Mouse (Mus musculus) Patski (cell line): ENCODE data around the gene Eloa. TPM values are rescaled to one million over a fixed set of nuclear protein-coding genes. Genes with fewer than 3 reads are reported as not detected.
A peak's percentile ranks its signal among the peaks of the same experiment; 100 is the strongest.

Source experiments
- ATAC-seq: fragments of 100-300 bp; one replicate; pipeline ENCODE4 v1.8.0; 2021
- CTCF ChIA-PET: fragments of 350-600 bp; sonication (Branson Sonifier 250); formaldehyde crosslinking; loops from one replicate; lab custom pipeline; 2022; ENCODE audit warnings: inconsistent platforms; lab: Charles Lee
- POLR2A ChIA-PET: fragments of 350-600 bp; sonication (Branson Sonifier 250); formaldehyde crosslinking; loops from one replicate; lab custom pipeline; 2022; ENCODE audit warnings: antibody characterized with exemption, inconsistent platforms; lab: Charles Lee
- DNase-seq: peaks from one replicate; pipeline ENCODE4 v3.0.0-alpha.2; 2011; ENCODE audit warnings: low read depth, low spot score
- H3K27me3 ChIP-seq: fragments of 371-371 bp; one replicate; pipeline ENCODE4 v1.5.1; 2021
- CTCF ChIP-seq: fragments of 100-300 bp; IDR thresholded peaks from one replicate; pipeline ENCODE4 v1.5.1; 2021
- in situ Hi-C: fragments of 300-500 bp; cut with MboI; formaldehyde crosslinking; loops from 3 replicates; pipeline ENCODE4 v1.11.1; 2018; ENCODE audit warnings: low pct_unique_long_range_greater_than_20kb, mixed read lengths
- polyA plus RNA-seq: library from polyadenylated mRNA; unstranded; gene quantifications from one replicate; pipeline ENCODE4 v1.2.3, GENCODE M21; 2021

Gene Eloa
- polyA plus RNA-seq, 1 experiment from 2014 or later: 22.6 TPM

- ATAC-seq (no peak), DNase-seq (no peak)
- ChIA-PET POLR2A (no interaction called here), CTCF (interaction anchor here (1.1 kb wide), 1 partner anchor 17 kb away, joined by 3 read pairs; no protein-coding TSS in a partner anchor)
- in situ Hi-C loops: no loop called here
- no peak for TF ChIP-seq CTCF
- H3K27me3 ChIP-seq: no peaks in the 10 kb centered on the region
Measured at GRCm38 (mm10) chr4:136008782-136009447, 12.6 kb downstream of the Eloa start.

DNA sequence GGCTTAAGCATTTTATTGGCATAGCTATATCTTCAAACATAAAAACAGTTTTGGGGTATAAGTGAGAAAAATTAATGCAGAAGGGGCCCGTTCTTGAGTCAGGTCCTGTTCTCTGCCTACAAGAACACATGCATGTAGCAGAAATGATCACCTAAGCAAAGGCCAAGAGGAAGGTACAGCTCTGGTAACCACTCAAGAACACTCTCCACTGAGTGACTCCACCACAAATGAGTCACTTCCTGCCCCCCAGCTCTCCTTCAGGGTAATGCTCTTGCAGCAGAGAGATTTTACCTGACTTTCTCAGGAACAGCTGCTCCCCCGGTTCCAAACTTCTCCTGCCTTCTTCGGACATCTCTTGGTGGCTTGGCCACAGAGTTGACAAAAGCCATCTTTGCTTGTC is 14.7 kb downstream of the Eloa start:
- ATAC-seq (no peak), DNase-seq (no peak)
- TF ChIP-seq CTCF: no peak
- ChIA-PET POLR2A (interaction anchor here (1.2 kb wide), 1 partner anchor 16 kb away, joined by 3 read pairs; no protein-coding TSS in a partner anchor), CTCF (interaction anchor here (1.2 kb wide), 1 partner anchor 9 kb away, joined by 3 read pairs; no protein-coding TSS in a partner anchor)
- in situ Hi-C loops: no loop called here
- no peaks in the 10 kb centered on the region for H3K27me3 ChIP-seq

- in situ Hi-C loops: no loop called here
- POLR2A ChIA-PET: interaction anchor here (0.7 kb wide), 1 partner anchor 14 kb away, joined by 3 read pairs; no protein-coding TSS in a partner anchor
Measured at GRCm38 (mm10) chr4:136004921-136005320, 16.6 kb downstream of the Eloa start.

GRCm38 (mm10) chr4:136004107-136004675 is 17.4 kb downstream of the Eloa start:
- no peaks in the 10 kb centered on the region for H3K27me3 ChIP-seq
- TF ChIP-seq CTCF: no peak
- ChIA-PET CTCF (no interaction called here), POLR2A (interaction anchor here (0.7 to 1.2 kb wide), 2 partner anchors 13 to 16 kb away, joined by 3 read pairs; no protein-coding TSS in a partner anchor)
- ATAC-seq: no peak
- no peak for DNase-seq
- in situ Hi-C loops: no loop called here

More at GRCm38 (mm10) chr4:136004921-136005320, 16.6 kb downstream of the Eloa start:
- H3K27me3 ChIP-seq: no peaks in the 10 kb centered on the region
- TF ChIP-seq CTCF: no peak
- ATAC-seq (no peak), DNase-seq (no peak)
- CTCF ChIA-PET: no interaction called here

- no peak for DNase-seq
- POLR2A ChIA-PET: no interaction called here
- TF ChIP-seq CTCF: no peak
Measured at GRCm38 (mm10) chr4:135995118-135995517, 26.4 kb downstream of the Eloa start.

GRCm38 (mm10) chr4:135993941-135994340 is 27.6 kb downstream of the Eloa start:
- no peak for ATAC-seq
- CTCF ChIA-PET: no interaction called here

More at GRCm38 (mm10) chr4:135995118-135995517, 26.4 kb downstream of the Eloa start:
- CTCF ChIA-PET: no interaction called here
- in situ Hi-C loops: no loop called here
- no peak for ATAC-seq
- H3K27me3 ChIP-seq: no peaks in the 10 kb centered on the region

DNA sequence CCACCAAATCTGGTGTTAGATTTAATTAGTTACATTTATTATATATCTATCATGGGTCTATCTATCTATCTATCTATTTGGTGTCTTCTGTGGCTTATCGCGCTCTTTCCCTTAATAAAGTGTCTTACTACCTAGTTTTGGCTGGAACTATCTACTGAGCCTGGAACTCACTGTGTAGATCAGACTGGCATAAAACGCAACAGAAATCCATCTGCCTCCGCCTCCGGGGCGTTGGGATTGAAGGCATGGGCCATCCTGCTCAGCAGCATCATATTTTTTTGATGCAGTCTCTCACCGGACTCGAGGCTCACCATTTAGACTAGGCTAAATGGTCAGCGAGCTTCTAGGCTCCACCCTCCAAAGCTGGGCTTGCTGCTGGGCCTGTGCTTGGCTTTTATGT is 33.8 kb downstream of the Eloa start:
- H3K27me3 ChIP-seq: no peaks in the 10 kb centered on the region

More at GRCm38 (mm10) chr4:135993941-135994340, 27.6 kb downstream of the Eloa start:
- POLR2A ChIA-PET: no interaction called here
- TF ChIP-seq CTCF: no peak
- in situ Hi-C loops: no loop called here
- no peak for DNase-seq
- no peaks in the 10 kb centered on the region for H3K27me3 ChIP-seq

GRCm38 (mm10) chr4:135986943-135987710 is 34.4 kb downstream of the Eloa start, which contains the start of gene Pithd1:
Gene Pithd1 (minus strand): TSS chr4:135987264.
- in situ Hi-C loops: no loop called here
- no peak for DNase-seq
- peak; percentile 64 for ATAC-seq
- ChIA-PET CTCF (no interaction called here), POLR2A (interaction anchor here (0.6 to 1.5 kb wide), 3 partner anchors 24 to 92 kb away, joined by 3 to 5 read pairs (median 3); partner anchors contain the start of gene Gale)
- TF ChIP-seq CTCF: no peak
- no peaks in the 10 kb centered on the region for H3K27me3 ChIP-seq

More for the DNA sequence above, 33.8 kb downstream of the Eloa start:
- DNase-seq: no peak
- CTCF ChIA-PET: no interaction called here
- TF ChIP-seq CTCF: no peak
- in situ Hi-C loops: no loop called here
- ATAC-seq: no peak
- POLR2A ChIA-PET: interaction anchor here (0.6 to 1.2 kb wide), 2 partner anchors 61 to 91 kb away, joined by 3 read pairs; no protein-coding TSS in a partner anchor

DNA sequence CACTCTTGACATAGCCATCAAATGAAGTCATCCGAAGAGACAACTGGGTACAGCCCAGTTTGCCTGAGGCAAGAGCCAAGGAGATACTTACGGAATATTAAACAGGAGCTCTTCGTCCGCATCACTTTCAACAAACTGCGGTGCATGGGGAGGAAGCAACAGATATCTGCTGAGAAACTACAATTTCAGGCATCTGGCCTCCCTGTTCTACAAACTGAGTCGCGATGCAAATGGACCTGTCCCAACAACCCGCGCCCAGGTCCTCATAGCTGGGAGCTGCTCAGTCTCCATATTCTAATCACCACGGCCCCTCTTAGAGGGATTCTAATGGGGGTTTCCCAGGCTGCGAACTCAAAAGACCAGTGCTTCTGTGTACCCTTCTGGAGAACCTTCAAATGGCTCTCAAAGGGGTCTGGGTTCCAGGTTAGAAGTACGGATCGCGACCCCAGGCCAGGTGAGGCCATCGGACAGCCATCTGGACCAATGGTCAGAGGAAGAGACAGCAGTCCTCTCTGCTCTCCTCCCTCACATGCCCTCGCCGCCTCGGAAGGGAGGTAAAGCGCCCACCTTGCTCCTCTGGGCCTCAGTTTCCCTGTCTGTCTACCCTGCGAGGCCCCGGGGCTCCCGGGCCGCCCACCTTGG is 35.1 kb downstream of the Eloa start:
- ATAC-seq (no peak), DNase-seq (no peak)
- ChIA-PET CTCF (interaction anchor here (1.4 kb wide), 1 partner anchor 16 kb away, joined by 3 read pairs; no protein-coding TSS in a partner anchor), POLR2A (interaction anchor here (1.5 kb wide), 1 partner anchor 23 kb away, joined by 5 read pairs; the partner anchor contains the start of gene Gale)
- in situ Hi-C loops: no loop called here
- TF ChIP-seq CTCF: no peak
- H3K27me3 ChIP-seq: no peaks in the 10 kb centered on the region

GRCm38 (mm10) chr4:135985769-135986168 is 35.8 kb downstream of the Eloa start:
- ATAC-seq (no peak), DNase-seq (no peak)
- in situ Hi-C loops: no loop called here
- POLR2A ChIA-PET: interaction anchor here (1.5 kb wide), 1 partner anchor 23 kb away, joined by 5 read pairs; the partner anchor contains the start of gene Gale
- TF ChIP-seq CTCF: no peak
- no peaks in the 10 kb centered on the region for H3K27me3 ChIP-seq
- CTCF ChIA-PET: interaction anchor here (1.4 kb wide), 1 partner anchor 16 kb away, joined by 3 read pairs; no protein-coding TSS in a partner anchor
